Mouse (Mus musculus) spleen, adult 2 months (tissue): ENCODE measurements around the gene AW822073. TPM values are rescaled to one million over a fixed set of nuclear protein-coding genes. Genes with fewer than 3 reads are reported as not detected.

Source experiments
- DNase-seq, 2 experiments: peaks; one replicate each; pipeline versions ENCODE4 v3.0.0 to v3.0.0-alpha.2; 2012 to 2021; ENCODE audit warnings: low spot score in 2 of 2, low read depth in 1 of 2
- H3K27ac ChIP-seq: fragments of 200-500 bp; 2 replicates; pipeline ENCODE4 v1.5.1; 2012; ENCODE audit warnings: low read length, inconsistent platforms; ENCODE audit not compliant: insufficient read depth
- H3K27me3 ChIP-seq: fragments of 200-500 bp; 2 replicates; pipeline ENCODE4 v1.6.1; 2012; ENCODE audit warnings: mild to moderate bottlenecking, moderate library complexity, low read length, inconsistent platforms; ENCODE audit not compliant: control insufficient read depth, insufficient read depth
- H3K36me3 ChIP-seq: fragments of 200-500 bp; 2 replicates; pipeline ENCODE4 v1.6.1; 2012; ENCODE audit warnings: mild to moderate bottlenecking, low read length, inconsistent platforms; ENCODE audit not compliant: control insufficient read depth, insufficient read depth
- H3K4me1 ChIP-seq: fragments of 200-500 bp; 2 replicates; pipeline ENCODE4 v1.6.1; 2011; ENCODE audit warnings: inconsistent platforms; ENCODE audit not compliant: control insufficient read depth, insufficient read depth, insufficient read length
- H3K4me3 ChIP-seq: fragments of 200-500 bp; 2 replicates; pipeline ENCODE4 v1.5.1; 2011; ENCODE audit warnings: mild to moderate bottlenecking, inconsistent platforms; ENCODE audit not compliant: insufficient read depth, insufficient read length; ENCODE audit errors: extremely low read depth
- CTCF ChIP-seq: fragments of 200-500 bp; IDR thresholded peaks from 2 replicates; pipeline ENCODE4 v1.5.1; 2011; ENCODE audit warnings: mild to moderate bottlenecking, inconsistent platforms; ENCODE audit not compliant: insufficient read depth, insufficient read length, insufficient replicate concordance; ENCODE audit errors: extremely low read depth
- POLR2A ChIP-seq: fragments of 200-500 bp; IDR thresholded peaks from 2 replicates; pipeline ENCODE4 v1.6.1; 2011; ENCODE audit warnings: low read depth, low read length, inconsistent platforms
- WGBS: fragments of 180-500 bp; shearing (Covaris S2); methylation state at CpG from one replicate; pipeline ENCODE4 v1.1.7; 2018; 5-methylcytosine and 5-hydroxymethylcytosine counted together
- polyA plus RNA-seq: library from polyadenylated mRNA; depleted of rRNA; stranded (reverse); fragments of >200 nt; gene quantifications from 2 replicates; pipeline ENCODE4 v1.2.3, GENCODE M21; 2012; rRNA removed

AW822073 gene
- polyA plus RNA-seq, 1 experiment = not detected

DNA sequence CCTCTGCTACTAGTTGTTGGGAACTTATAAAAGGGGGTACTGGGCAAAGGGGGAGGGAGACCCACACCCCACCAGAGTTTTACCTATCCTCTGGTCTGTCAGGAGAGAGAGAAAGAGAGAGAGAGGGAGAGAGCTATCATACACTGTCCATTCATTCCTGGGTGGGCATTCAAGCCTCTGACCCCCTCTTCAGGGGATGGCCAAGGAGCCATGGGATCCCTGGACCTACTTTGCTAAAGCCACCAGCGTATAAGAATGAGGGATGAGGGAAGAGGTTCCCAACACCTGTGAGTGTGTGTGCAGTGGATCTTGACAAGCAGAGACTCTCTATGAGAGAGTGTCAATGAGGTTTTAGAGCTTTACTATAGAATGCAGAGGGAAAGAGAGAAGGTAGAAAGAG, 18.7 kb downstream of the AW822073 start:
- Histone ChIP-seq H3K4me1 (no peaks in the 10 kb centered on the region), H3K27ac (no peak overlapping the region), H3K27me3 (no peaks in the 10 kb centered on the region), H3K4me3 (no peak overlapping the region), H3K36me3 (no peaks in the 10 kb centered on the region)
- WGBS = 46% methylated on average over 1 of the region's 1 CpGs
- no peak for TF ChIP-seq CTCF
- no peak for TF ChIP-seq POLR2A
- no peak for DNase-seq

Other genes starting within 250 kb of the AW822073 start
- gene Duxf3, start 7.7 kb upstream of the AW822073 start, polyA plus RNA-seq = not detected in 2 replicates
- not detected in 2 replicates for gene Gm4981, start 11.8 kb upstream of the AW822073 start, polyA plus RNA-seq
- gene Gcc2, start 30.6 kb upstream of the AW822073 start, polyA plus RNA-seq = 3.7 and 4.6 TPM in 2 replicates
- 11.4 and 15.7 TPM in 2 replicates for gene Lims1, start 98.5 kb upstream of the AW822073 start, polyA plus RNA-seq
- gene Ranbp2, start 222.0 kb upstream of the AW822073 start, polyA plus RNA-seq = 2.5 and 2.6 TPM in 2 replicates